Mouse (Mus musculus) stomach, adult 2 months (tissue): Measurements from ENCODE around the gene Vmn1r69. TPM values are rescaled to one million over a fixed set of nuclear protein-coding genes. Genes with fewer than 3 reads are reported as not detected.

ENCODE experiments used
- polyA plus RNA-seq: library from polyadenylated mRNA; depleted of rRNA; stranded (reverse); fragments of >200 nt; gene quantifications from 2 replicates; pipeline ENCODE4 v1.2.3, GENCODE M21; 2012; rRNA removed

The Vmn1r69 gene
- not detected in 2 replicates for polyA plus RNA-seq

GRCm38 (mm10) chr7:10613559-10613958, at the start of gene Vmn1r69:
Vmn1r69 (minus strand) TSS chr7:10613659.

GRCm38 (mm10) chr7:10631232-10631631, 17.8 kb upstream of the Vmn1r69 start, which contains the start of gene Vmn1r70:
Vmn1r70 (plus strand) TSS chr7:10631532.

GRCm38 (mm10) chr7:10558385-10558784, 55.1 kb downstream of the Vmn1r69 start, which contains the start of gene Vmn1r68:
Vmn1r68 (minus strand) TSS chr7:10558485.

Other genes starting within 250 kb of the Vmn1r69 start
- gene Vmn1r67, start 170.3 kb downstream of the Vmn1r69 start, polyA plus RNA-seq: not detected in 2 replicates
- gene Zik1, start 118.3 kb downstream of the Vmn1r69 start, polyA plus RNA-seq: 0.02 and 0.03 TPM in 2 replicates
- gene Vmn1r68, start 55.2 kb downstream of the Vmn1r69 start, polyA plus RNA-seq: not detected in 2 replicates
- not detected in 2 replicates for gene Vmn1r70, start 17.9 kb upstream of the Vmn1r69 start, polyA plus RNA-seq
- not detected in 2 replicates for gene Nlrp4b, start 74.1 kb upstream of the Vmn1r69 start, polyA plus RNA-seq
- not detected in 2 replicates for gene Vmn1r71, start 140.7 kb upstream of the Vmn1r69 start, polyA plus RNA-seq